Mouse (Mus musculus): ENCODE measurements at regions not wholly inside any gene's neighbourhood (a gene's known extent, or its start where the extent isn't known, plus 50 kb on each side); places are given as distances from the start of the nearest gene placed in this dataset.

DNA sequence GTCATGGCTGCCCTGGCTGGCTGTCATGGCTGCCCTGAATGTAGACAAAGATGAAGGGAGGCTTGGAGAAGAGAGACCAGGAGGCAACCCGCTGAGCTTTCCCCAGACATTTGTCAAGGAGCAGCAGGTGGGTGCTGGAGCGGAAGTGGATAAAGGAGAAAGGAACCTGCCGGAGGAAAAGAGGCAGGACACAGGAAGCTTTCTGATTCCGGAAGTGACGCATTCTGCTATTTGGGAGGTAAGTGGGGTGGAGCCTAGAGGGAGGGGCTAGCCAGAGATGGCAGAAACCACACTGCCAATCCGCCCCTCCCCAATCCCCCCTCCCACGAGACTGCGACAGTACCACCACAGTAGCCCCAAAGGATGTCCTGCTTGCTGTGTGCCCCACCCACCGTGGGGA, 80.1 kb downstream of the Gm572 start:
- no peak for DNase-seq

DNA sequence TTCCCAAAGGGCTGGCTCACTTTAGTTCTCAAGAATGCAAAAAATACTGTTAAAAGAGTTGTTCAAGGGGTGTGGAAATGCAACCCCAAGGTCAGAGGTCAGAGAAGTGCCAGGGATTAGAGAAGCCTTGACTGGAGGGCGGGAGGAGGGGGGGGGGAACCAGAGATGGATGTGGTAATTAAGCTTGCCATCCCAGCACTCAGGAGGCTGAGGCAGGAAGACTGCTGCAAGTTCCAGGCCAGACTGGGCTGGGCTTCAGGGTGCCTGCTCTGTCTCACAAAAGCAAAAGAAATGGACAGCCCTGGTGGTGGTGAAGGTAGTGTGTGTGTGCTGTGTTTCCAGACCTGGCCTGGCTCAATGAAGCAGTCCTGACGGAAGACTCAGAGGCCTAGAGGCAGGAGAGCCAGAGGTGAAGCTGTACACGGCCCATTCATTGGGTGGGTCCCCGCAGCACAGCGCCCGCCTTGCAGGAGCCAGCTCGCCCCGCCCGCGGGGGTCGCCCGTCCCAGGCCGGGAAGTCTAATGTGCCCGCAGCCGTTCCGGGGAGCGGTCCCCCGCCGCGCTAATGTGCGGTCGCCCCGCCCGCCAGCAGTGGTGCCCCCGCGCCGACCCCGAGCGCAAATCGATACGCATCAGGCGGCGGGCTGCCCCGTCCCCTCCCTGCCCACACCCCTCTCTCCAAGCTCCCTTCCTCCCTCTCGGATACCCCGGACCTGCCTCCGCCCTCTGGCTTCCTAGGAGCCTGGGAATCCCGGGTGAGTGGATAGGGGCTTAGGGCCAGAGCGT, 80.1 kb upstream of the Casz1 start:
- DNase-seq = no peak

DNA sequence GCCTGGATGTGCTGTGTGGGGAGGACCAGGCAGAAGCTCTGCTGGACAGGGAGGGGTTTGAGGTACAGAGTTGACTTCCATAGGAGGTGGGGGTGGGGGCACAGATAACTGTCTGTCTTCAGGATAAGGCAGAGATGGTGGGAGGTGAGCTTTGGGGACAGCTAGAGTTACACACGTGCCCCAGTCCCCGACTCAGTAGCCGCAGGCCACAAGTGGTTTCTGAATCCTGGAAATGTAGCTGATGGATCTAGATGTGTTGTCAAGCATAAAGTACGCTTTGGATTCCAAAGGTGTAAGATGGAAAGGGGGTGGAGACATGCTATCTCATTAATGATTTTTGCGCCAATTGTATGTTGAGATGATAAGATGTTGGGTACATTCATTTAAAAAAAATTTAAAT, 75.4 kb upstream of the Casz1 start:
- no peak for DNase-seq

DNA sequence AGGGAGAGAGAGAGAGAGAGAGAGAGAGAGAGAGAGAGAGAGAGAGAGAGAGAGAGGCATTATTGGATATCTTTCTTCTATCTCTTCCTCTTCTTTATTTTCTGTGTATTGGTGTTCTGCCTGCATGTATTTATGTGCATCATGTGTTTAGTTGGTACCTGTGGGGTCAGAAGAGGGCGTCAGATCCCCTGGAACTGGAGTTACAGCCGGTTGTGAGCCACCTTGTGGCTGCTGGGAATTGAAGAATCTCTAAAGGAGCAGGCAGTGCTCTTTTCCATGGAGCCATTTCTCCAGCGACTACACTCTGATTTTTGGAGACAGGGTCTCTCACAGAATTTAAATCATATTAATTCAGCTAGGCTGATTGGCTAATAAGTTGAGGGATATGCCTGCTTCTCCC, 72.6 kb upstream of the Casz1 start:
- no peak for DNase-seq

DNA sequence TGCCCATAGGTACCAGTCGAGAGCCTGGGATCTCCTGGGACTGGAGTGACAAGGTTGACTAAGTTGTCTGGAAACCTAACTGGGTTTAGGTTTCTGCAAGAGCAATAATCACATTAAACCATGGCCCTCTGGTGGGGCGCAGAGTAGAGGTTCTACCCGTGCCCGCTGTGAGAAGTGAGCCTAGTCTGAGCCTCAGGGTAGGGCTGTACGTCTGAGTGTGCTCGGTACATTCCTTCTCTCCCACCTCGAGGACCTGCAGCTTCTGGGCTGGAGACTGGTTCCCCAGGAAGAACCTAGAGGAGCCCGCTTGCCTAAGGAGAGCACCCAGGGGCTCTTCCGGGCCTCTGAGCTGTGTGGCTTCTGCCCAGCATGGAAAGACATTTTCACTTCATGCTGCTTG, 70.2 kb upstream of the Casz1 start:
- DNase-seq = no peak

DNA sequence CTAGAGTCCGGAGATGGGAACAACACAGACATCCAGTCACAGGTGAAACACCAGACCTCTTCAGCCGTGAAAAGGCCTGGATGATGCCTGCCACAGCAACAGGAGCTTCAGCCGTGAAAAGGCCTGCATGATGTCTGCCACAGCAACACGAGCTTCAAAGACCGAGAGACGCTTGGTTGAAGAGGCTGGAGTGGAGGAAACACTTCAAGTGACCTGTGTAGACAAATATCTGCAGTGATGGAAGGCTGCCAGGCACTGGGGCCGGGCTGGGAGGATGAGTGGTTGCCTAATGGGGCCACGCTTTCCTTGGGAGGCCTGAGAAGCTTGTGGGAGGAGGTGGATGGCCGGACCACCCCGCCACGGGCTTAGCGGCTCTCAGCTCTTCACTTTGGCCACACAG, 69.7 kb upstream of the Casz1 start:
- DNase-seq = no peak

DNA sequence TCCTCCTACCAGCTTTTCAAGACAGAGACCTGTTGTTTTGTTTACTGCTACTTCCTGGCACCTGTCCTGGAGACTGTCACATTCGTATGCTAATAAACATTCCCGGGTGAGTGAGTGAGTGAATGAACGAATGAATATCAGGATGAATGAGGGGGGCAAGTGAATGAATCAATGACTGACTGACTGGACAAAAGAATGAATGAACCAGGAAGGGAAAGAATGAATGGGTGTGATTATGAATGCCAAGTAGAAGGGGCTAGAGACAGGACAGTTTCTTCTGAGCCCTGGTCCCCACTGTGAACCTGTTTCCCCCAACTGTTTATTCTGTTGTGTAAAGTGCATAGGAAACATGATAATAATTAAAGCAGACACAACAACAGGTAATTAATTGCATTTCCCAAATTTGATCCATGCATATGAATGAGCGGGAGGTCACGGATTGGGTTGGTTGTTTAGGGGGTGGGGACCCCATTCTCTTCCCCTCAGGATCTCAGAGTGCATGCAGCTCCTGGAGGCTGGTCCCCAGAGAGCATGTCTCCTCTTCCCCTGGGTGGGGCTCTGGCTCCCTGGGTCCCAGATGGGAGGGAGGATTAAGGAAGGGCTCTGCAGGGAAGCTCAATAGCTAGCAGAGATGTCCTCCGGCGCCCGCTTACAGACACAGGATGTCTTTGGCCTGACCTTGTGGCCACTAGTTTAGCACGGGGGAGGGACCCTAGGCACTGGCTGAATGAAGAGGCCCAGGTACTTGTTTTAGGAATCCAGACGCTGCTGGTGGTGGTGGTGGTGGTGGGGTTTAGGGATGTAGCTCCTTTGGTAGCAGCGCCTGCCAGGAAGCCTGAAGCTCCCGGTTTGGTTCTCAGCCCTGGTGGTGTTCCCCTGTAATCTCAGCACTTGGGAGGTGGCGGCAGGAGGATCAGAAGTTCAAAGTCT, 65.4 kb upstream of the Casz1 start:
- no peak for DNase-seq

DNA sequence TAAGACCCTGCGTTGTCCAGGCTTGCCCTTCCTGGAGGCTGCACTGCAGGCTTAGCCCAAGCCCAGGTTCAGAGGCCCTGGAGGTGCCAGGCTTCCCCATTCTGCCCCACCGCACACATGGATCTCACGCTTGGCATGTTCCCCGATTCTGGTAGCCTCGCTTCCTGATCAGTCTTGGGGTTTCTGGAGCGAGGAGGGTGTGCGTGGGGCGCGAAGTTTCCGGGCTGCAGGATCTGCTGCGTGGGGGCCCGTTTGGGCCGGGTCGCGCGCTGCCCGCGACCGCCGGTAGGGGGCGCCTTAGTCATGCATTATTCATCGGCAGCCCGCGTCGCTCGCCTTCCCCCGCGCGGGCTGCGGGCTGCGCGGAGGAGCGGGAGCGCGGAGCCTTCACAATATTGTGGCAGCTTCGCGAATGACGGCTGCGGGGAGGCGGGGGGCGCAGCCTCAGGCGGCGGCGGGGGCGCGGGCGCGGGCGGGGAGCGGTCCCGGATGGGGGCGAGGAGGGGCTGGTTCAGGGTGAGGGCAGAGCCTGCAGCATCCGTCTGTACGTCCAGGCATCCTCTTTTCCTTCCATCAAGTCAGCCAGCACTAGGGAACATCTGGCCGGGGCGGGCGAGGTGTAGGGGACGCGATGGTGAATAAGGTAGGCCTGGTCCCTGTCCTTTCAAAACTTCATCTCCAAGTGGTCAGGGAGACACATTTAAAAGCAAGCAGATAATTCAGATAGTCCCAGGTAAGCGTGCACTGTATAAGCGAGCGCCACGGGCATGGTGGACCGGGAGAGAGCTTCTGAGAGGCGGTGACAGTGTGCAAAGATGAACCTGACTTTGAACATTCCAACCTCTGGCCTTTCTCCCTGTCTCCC, 61.4 kb upstream of the Casz1 start:
- DNase-seq = peak; percentile 73

DNA sequence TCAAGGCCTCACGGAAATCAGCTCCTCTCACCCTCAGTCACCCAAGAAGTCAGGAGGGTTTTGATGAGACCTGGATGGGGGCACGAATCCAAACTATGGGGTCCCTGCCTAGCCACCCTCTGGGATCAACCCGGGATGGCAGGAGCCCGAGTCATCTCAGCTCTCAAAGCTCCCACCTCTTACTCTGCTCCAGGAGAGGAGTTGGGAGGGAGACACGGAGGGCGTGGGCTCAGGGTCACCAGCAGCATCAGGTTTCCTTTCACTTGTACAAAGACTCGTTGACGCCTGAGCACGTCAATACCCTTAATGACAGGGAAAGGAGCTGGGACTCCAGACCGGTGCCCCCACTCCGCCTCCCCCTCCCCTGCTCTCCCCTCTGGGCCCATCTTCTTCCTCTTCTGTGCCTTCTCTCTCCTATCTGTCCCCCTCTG, 60.8 kb upstream of the Casz1 start:
- no peak for DNase-seq

DNA sequence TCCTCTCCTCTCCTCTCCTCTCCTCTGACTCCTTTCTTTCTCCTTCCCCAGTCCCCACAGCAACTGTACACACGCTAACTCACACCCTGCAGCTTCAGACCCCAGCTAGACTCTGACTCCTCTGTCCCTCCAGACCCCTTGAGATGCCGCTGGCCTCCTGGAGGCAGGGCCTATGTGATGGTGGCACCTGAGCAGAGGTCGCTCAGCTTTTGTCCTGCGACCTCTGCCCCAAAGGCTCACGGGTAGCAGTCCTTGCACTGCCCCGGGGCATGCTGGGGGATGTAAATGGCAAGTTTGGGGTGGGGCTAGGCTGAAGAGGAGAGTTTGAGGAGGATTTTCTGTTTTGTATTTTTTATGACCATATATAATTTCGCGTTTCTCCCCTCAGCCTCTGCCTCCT, 60.2 kb upstream of the Casz1 start:
- DNase-seq = no peak

DNA sequence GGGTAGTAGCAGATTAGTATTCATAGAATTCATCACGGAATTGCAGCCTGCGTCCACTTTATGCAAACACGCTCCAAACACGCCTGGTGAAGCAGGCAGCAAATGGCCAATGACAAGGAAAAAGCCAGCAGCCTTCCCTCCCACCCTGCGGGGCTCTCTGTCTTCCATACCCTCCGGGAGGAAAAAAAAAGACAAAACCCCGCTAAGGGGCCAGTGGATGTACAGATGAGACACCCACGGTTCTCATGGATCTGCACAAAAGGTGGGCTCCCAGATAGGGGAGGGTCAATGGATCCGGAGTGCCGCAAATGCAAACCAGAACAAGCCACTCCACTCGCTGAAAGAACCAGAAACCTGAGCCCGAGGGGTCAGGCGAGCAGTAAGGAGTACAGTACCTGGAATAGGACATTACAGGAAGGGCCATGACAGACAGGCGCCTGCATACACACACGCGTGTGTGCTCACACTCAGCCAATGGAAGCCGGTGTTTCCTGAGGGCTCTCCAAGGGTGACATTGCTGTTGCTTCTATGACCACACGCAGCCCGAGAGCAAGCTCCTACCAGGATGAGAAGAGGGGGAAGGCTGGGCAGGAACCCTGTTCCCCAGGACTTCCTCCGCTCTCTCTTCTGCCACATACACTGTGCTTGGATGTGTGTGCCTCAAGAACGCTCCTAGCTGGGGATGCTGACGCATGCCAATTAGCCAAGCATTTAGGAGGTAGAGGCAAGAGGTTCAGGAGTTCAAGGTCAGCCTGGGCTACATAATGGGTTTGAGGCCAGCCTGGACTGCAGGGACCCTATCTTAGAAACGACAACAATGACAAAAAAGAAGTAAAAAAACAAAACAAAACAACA, 57.5 kb upstream of the Casz1 start:
- DNase-seq = no peak

DNA sequence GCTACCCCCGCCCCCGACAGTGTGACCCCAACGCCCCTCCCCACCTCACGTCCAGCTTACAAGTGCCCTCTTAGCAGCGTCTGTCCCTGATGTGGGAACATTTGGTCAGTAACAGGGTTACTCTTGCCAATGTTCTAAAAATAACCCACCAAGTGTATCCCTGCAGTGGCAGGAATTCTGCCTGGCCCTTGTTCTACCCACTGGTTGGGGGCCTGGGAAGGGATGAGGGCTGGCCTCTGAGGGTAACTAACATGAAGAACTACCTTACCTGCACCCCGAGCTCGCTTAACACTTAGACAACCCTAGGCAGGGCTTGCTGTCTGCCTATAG, 56.9 kb upstream of the Casz1 start:
- DNase-seq = no peak

DNA sequence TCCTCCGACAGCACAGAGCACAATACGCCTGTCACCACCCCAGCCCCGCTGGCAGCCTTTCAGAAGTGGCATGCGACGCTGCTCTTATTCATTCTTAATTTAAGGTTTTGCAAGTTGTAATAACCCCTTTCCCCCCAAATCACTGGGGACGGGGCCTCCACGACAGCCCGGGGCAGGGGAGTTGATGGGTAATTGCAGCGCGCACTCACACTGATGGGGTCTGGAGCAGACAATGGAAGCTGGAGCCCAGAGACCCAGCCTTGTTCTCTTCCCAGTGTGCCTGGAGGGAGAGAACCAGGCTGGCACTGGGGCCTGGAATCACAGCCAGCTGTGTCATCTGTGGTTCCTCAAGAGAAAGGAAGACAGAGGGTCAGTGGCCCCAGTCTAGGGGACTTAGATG, 54.2 kb upstream of the Casz1 start:
- no peak for DNase-seq

DNA sequence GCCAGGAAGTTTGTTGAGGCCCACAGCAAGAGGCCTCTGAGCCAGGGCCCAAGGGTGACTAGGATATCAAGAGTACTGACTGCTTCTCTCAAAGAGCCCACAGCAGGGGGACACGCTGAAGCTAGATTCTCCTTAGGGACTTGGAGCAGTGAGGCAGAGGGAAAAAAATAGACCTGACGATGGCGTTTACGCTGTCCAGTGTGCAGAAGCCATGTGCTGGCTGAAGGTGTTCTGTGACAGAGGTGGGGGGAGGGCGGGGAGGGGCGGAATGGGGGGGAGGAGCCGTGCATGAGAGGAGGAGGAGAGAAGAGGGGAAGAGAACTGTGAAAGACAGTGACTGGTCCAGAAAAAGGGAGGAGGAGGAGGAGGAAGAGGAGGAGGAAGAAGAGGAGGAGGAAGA, 52.6 kb upstream of the Casz1 start:
- no peak for DNase-seq

DNA sequence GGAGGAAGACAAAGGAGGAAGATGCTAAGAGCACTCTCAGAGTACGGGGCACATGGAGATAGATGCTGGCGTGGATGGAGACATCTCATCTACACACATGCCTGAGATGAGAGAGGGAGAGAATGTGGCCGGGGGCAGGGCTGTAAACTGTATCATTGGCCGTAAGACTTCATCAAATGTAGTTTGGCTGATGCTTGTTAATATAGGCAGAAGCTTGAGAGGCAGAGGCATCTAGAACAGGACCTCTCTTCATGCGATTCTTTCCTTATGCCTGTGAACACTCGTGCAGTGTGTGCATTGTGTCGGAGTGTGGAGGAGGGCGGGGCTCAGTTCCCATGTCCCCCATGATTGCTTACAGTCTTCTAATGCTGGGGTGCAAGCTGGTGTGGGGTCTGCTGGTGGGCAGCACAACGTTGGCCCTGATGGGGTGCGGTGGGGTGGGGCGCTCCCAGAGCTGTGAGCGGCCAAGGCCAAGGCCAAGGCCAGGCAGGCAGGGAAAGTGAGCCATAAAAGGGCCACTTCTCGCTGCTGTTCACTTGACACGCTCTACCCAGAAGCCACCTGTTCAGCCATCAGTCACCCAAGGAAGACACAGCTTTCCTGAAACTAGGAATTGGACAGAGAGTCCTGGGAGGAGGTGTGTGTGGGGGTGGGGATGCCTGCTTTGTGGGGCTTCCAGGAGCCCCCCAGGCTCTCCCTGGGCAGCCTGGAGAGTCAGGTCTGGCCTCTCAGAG, 51.7 kb upstream of the Casz1 start:
- no peak for DNase-seq

DNA sequence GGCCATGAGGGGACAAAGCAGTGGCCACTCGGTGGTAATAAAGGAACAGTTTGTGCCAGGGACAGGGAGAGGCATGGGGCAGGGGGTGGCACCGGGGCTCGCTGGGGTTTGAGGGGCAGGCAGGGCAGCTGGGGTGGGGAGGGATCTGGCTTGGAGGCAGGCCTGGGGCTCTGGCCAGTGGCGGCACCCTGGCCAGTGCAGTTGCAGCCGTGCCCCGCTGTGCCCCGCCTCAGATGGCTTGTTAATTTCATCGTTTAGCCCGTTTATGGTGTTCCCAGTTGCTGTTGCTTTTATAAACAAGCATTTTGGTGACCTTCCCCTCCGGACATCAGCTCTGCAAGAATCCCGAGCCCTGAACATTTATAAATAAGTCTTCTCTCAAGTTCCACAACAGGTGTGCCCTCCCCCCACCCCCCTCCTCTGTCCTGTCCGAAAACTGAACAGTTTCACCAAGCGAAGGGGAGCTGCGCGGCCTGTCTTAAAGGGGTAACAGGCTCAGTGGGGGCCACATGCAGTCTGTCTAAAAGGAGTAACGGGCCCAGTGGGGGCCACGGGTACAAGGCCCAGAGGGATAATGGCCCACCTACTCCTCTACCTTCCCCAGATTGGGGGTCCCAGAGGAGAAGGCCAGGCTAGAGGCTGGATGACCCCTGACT, 51.0 kb upstream of the Casz1 start:
- DNase-seq = no peak

DNA sequence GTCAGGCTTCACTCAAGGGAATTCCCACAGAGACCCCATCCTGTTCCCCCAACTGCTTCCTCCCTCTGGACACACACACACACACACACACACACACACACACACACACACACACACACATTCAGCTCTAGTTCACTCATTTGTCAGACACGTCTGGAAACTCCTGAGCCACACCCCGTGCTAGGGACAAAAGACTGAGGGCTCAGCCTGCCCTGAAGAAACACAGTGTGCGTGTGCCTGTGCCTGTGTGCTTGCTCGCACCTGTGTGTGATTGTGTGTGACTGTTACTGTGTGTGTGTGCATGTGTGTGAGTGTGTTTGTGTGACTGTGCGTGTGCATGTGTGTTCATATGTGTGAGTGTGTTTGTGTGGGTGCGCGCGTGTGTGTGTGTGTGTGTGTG, 50.4 kb upstream of the Casz1 start:
- no peak for DNase-seq
